Mouse (Mus musculus): ENCODE results near the gene Mtmr10. TPM values are rescaled to one million over a fixed set of nuclear protein-coding genes. Genes with fewer than 3 reads are reported as not detected.
A peak's percentile ranks its signal among the peaks of the same experiment; 100 is the strongest.

The Mtmr10 gene
- polyA plus RNA-seq (2015; fragmentation: Nextera tagmentation; extraction: Ambion mirVana) = 11.2 and 11.5 TPM in 2 replicates

- ATAC-seq (ENCODE audit: low read depth) = peak; percentile 99
- Histone ChIP-seq H3K4me3 (peak within 1 kb of the TSS; percentile 91), H3K4me1 (replicated peaks) (peaks cover 29% of the 10 kb centered on the region), H3K9me3 (no peaks in the 10 kb centered on the region), H3K27me3 (no peaks in the 10 kb centered on the region), H3K9ac (peak within 1 kb of the TSS; percentile 88), H3K27ac (replicated peaks) (peak within 1 kb of the TSS; percentile 83), H3K4me2 (peak within 1 kb of the TSS; percentile 59), H3K36me3 (peaks cover 5% of the 10 kb centered on the region)
- under 1% methylated on average over 77 of the region's 77 CpGs for WGBS
These were observed at the start of gene Mtmr10 for GRCm38 (mm10) chr7:64287414-64288091. Gene Mtmr10 (plus strand): TSS chr7:64287653.

- no peak overlapping the region for H3K4me2 ChIP-seq
- H3K27me3 ChIP-seq = no peaks in the 10 kb centered on the region
- H3K4me1 ChIP-seq (replicated peaks) = no peaks in the 10 kb centered on the region
- H3K27ac ChIP-seq (replicated peaks) = no peak overlapping the region
- 93% methylated on average over 8 of the region's 8 CpGs for WGBS
- ATAC-seq (ENCODE audit: low read depth) = no peak
- H3K36me3 ChIP-seq = no peaks in the 10 kb centered on the region
- no peak overlapping the region for H3K9ac ChIP-seq
- no peak overlapping the region for H3K4me3 ChIP-seq
- no peaks in the 10 kb centered on the region for H3K9me3 ChIP-seq
These were observed 49.7 kb upstream of the Mtmr10 start for GRCm38 (mm10) chr7:64237747-64238146.

- Histone ChIP-seq H3K27ac (replicated peaks) (no peak overlapping the region), H3K36me3 (no peaks in the 10 kb centered on the region), H3K4me3 (no peak overlapping the region), H3K27me3 (no peaks in the 10 kb centered on the region), H3K4me1 (replicated peaks) (no peaks in the 10 kb centered on the region), H3K9ac (no peak overlapping the region), H3K4me2 (no peak overlapping the region), H3K9me3 (no peaks in the 10 kb centered on the region)
- ATAC-seq (ENCODE audit: low read depth) = no peak
- WGBS = 93% methylated on average over 7 of the region's 7 CpGs
These were observed 48.9 kb upstream of the Mtmr10 start for GRCm38 (mm10) chr7:64238410-64239086.

- H3K9me3 ChIP-seq = no peaks in the 10 kb centered on the region
- no peak for ATAC-seq (ENCODE audit: low read depth)
- H3K9ac ChIP-seq = no peak overlapping the region
- H3K4me3 ChIP-seq = no peak overlapping the region
- no peaks in the 10 kb centered on the region for H3K4me1 ChIP-seq (replicated peaks)
- H3K27me3 ChIP-seq = no peaks in the 10 kb centered on the region
- WGBS = 83% methylated on average over 9 of the region's 9 CpGs
- H3K36me3 ChIP-seq = no peaks in the 10 kb centered on the region
- no peak overlapping the region for H3K4me2 ChIP-seq
- H3K27ac ChIP-seq (replicated peaks) = no peak overlapping the region
These were observed 48.2 kb upstream of the Mtmr10 start for GRCm38 (mm10) chr7:64239138-64239805.

GRCm38 (mm10) chr7:64239806-64240315 lies 47.6 kb upstream of the Mtmr10 start:
- Histone ChIP-seq H3K9ac (no peak overlapping the region), H3K4me3 (no peak overlapping the region), H3K9me3 (no peaks in the 10 kb centered on the region), H3K36me3 (no peaks in the 10 kb centered on the region), H3K27me3 (no peaks in the 10 kb centered on the region), H3K4me2 (no peak overlapping the region), H3K27ac (replicated peaks) (no peak overlapping the region), H3K4me1 (replicated peaks) (no peaks in the 10 kb centered on the region)
- WGBS = 80% methylated on average over 4 of the region's 4 CpGs
- no peak for ATAC-seq (ENCODE audit: low read depth)

- no peaks in the 10 kb centered on the region for H3K4me1 ChIP-seq (replicated peaks)
- H3K27ac ChIP-seq (replicated peaks) = no peak overlapping the region
- WGBS = 78% methylated on average over 4 of the region's 4 CpGs
- ATAC-seq (ENCODE audit: low read depth) = no peak
- H3K4me2 ChIP-seq = no peak overlapping the region
- no peak overlapping the region for H3K4me3 ChIP-seq
- H3K9ac ChIP-seq = no peak overlapping the region
- no peaks in the 10 kb centered on the region for H3K9me3 ChIP-seq
- no peaks in the 10 kb centered on the region for H3K36me3 ChIP-seq
- no peaks in the 10 kb centered on the region for H3K27me3 ChIP-seq
These were observed 45.0 kb upstream of the Mtmr10 start for GRCm38 (mm10) chr7:64242424-64242823.

- no peak overlapping the region for H3K27ac ChIP-seq (replicated peaks)
- no peak overlapping the region for H3K4me3 ChIP-seq
- no peak overlapping the region for H3K9ac ChIP-seq
- H3K36me3 ChIP-seq = no peaks in the 10 kb centered on the region
- ATAC-seq (ENCODE audit: low read depth) = peak; percentile 61; the same call in 1 of the 2 replicates
- H3K27me3 ChIP-seq = no peaks in the 10 kb centered on the region
- 65% methylated on average over 6 of the region's 6 CpGs for WGBS
- no peaks in the 10 kb centered on the region for H3K9me3 ChIP-seq
- no peaks in the 10 kb centered on the region for H3K4me1 ChIP-seq (replicated peaks)
- no peak overlapping the region for H3K4me2 ChIP-seq
These were observed 43.1 kb upstream of the Mtmr10 start for GRCm38 (mm10) chr7:64244371-64244770.

- WGBS = 28% methylated on average over 4 of the region's 4 CpGs
- H3K9me3 ChIP-seq = no peaks in the 10 kb centered on the region
- H3K4me1 ChIP-seq (replicated peaks) = no peaks in the 10 kb centered on the region
- no peak overlapping the region for H3K27ac ChIP-seq (replicated peaks)
- no peak overlapping the region for H3K9ac ChIP-seq
- no peak overlapping the region for H3K4me3 ChIP-seq
- no peak overlapping the region for H3K4me2 ChIP-seq
- no peaks in the 10 kb centered on the region for H3K27me3 ChIP-seq
- no peak for ATAC-seq (ENCODE audit: low read depth)
- H3K36me3 ChIP-seq = no peaks in the 10 kb centered on the region
These were observed 40.7 kb upstream of the Mtmr10 start for GRCm38 (mm10) chr7:64246713-64247112.

GRCm38 (mm10) chr7:64248352-64248751 lies 39.1 kb upstream of the Mtmr10 start:
- H3K27me3 ChIP-seq = no peaks in the 10 kb centered on the region
- no peaks in the 10 kb centered on the region for H3K36me3 ChIP-seq
- no peaks in the 10 kb centered on the region for H3K9me3 ChIP-seq
- ATAC-seq (ENCODE audit: low read depth) = no peak
- WGBS = 97% methylated on average over 1 of the region's 1 CpGs
- no peak overlapping the region for H3K4me3 ChIP-seq
- no peak overlapping the region for H3K27ac ChIP-seq (replicated peaks)
- no peaks in the 10 kb centered on the region for H3K4me1 ChIP-seq (replicated peaks)
- H3K9ac ChIP-seq = no peak overlapping the region
- no peak overlapping the region for H3K4me2 ChIP-seq

GRCm38 (mm10) chr7:64249715-64250114 lies 37.7 kb upstream of the Mtmr10 start:
- 84% methylated on average over 4 of the region's 4 CpGs for WGBS
- no peak overlapping the region for H3K9ac ChIP-seq
- H3K4me2 ChIP-seq = no peak overlapping the region
- no peak overlapping the region for H3K4me3 ChIP-seq
- no peaks in the 10 kb centered on the region for H3K27me3 ChIP-seq
- ATAC-seq (ENCODE audit: low read depth) = no peak
- H3K4me1 ChIP-seq (replicated peaks) = no peaks in the 10 kb centered on the region
- H3K27ac ChIP-seq (replicated peaks) = no peak overlapping the region
- H3K36me3 ChIP-seq = no peaks in the 10 kb centered on the region
- no peaks in the 10 kb centered on the region for H3K9me3 ChIP-seq

GRCm38 (mm10) chr7:64250417-64250816 lies 37.0 kb upstream of the Mtmr10 start:
- H3K27me3 ChIP-seq = no peaks in the 10 kb centered on the region
- WGBS = 89% methylated on average over 7 of the region's 7 CpGs
- ATAC-seq (ENCODE audit: low read depth) = no peak

GRCm38 (mm10) chr7:64253736-64254135 lies 33.7 kb upstream of the Mtmr10 start:
- 87% methylated on average over 3 of the region's 3 CpGs for WGBS
- no peak overlapping the region for H3K4me3 ChIP-seq
- no peak for ATAC-seq (ENCODE audit: low read depth)

More at GRCm38 (mm10) chr7:64250417-64250816, 37.0 kb upstream of the Mtmr10 start:
- no peak overlapping the region for H3K9ac ChIP-seq
- no peak overlapping the region for H3K4me3 ChIP-seq
- no peaks in the 10 kb centered on the region for H3K36me3 ChIP-seq
- no peaks in the 10 kb centered on the region for H3K4me1 ChIP-seq (replicated peaks)
- H3K27ac ChIP-seq (replicated peaks) = no peak overlapping the region
- no peak overlapping the region for H3K4me2 ChIP-seq
- H3K9me3 ChIP-seq = no peaks in the 10 kb centered on the region

More at GRCm38 (mm10) chr7:64253736-64254135, 33.7 kb upstream of the Mtmr10 start:
- Histone ChIP-seq H3K4me2 (no peak overlapping the region), H3K9ac (no peak overlapping the region), H3K4me1 (replicated peaks) (no peaks in the 10 kb centered on the region), H3K27ac (replicated peaks) (no peak overlapping the region), H3K9me3 (no peaks in the 10 kb centered on the region), H3K36me3 (no peaks in the 10 kb centered on the region), H3K27me3 (no peaks in the 10 kb centered on the region)
